Mouse (Mus musculus): Measurements from ENCODE around the gene Pinlyp.

DNA sequence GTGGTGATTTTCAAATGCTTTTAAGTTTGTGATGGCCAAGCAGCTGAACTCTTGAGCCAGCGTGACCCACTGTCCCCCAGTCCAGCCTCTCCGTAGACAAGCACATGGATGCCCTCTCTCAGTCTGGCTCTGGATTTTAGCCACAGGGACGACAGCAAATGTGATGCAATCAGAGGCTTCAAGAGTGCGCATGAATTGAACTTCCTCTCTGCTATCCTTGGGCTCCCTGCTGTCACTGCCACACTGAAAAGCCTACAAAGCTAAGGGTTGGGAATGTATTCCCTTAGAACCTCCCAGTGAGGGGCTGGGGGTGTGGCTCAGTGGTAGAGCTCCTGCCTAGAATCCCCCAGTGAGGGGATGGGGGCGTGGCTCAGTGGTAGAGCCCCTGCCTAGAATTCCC, 7.2 kb downstream of the Pinlyp start:
- TF ChIP-seq GATA1 (IDR thresholded peaks at IDR 0.05; ENCODE audit: borderline replicate concordance, low read length) (no peak), FLI1 (IDR thresholded peaks at IDR 0.05; ENCODE audit: low read length) (no peak)

All from megakaryocyte, embryonic 14.5 days (primary cell).